Mouse (Mus musculus) left cerebral cortex, adult 18-20 months (tissue): ENCODE data around the gene Mif. TPM values are rescaled to one million over a fixed set of nuclear protein-coding genes. Genes with fewer than 3 reads are reported as not detected.
"Not testable (repeated sequence)": the region's sequence is repeated elsewhere in the genome, so short reads cannot be mapped to it uniquely, and the experiment has no call there.

ENCODE experiments used
- DNase-seq, 2 experiments: peaks; one replicate each; pipeline ENCODE4 v3.0.0; 2021 to 2022; ENCODE audit warnings: low spot score in 2 of 2, mixed read lengths in 1 of 2
- total RNA-seq, 2 experiments: library from RNA; stranded (reverse); gene quantifications; 2 replicates each; pipeline ENCODE4 v1.2.3; 2021

Gene Mif
- total RNA-seq, 2 experiments from 2014 or later: 526 to 535 TPM

DNA sequence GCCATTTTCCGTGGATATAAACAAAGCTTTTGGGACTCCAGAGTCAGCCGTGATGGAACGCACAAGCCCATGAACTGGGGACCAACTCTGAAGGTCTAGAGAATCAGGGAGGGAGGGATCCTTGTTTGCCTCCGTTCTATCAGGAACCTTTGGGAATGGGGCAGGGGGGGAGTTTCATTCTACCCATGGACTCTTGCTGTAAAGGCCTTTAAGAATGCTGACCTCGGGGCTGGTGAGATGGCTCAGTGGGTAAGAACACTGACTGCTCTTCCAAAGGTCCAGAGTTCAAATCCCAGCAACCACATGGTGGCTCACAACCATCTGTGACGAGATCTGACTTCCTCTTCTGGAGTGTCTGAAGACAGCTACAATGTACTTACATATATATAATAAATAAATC, 16.1 kb downstream of the Mif start:
- DNase-seq: not testable (repeated sequence)

DNA sequence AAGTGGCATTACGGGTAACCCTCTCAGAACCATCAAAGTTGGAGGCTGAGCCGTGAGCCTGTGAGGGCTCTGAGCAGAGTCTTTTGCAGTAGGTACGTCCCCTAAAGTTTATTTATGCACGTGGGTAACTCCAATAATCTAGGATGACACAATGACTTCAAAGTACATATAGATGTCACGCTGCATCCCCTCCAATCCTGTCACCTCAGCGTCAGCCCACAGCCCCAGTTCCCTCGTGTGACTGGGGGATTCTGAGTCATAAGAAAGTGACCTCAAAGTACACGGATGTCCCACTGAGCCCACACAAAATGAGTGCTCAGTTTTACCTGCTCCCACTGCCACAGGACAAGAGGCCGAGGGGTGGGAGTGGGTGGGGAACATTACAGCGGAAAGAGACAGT, 20.9 kb downstream of the Mif start:
- DNase-seq: no peak

- peak; percentile 92 to 94 for DNase-seq
These were observed 22.7 kb downstream of the Mif start, which contains the start of gene Gstt2 for GRCm38 (mm10) chr10:75837248-75837759. TSS of gene Gstt2 (minus strand) at chr10:75837424.

- DNase-seq: no peak
These were observed 24.1 kb downstream of the Mif start for GRCm38 (mm10) chr10:75835761-75836531.

GRCm38 (mm10) chr10:75835307-75835706, 24.7 kb downstream of the Mif start:
- DNase-seq: no peak

- DNase-seq: no peak
These were observed 25.3 kb downstream of the Mif start for GRCm38 (mm10) chr10:75834721-75835120.

- DNase-seq: no peak
These were observed 25.8 kb downstream of the Mif start for GRCm38 (mm10) chr10:75834250-75834649.

DNA sequence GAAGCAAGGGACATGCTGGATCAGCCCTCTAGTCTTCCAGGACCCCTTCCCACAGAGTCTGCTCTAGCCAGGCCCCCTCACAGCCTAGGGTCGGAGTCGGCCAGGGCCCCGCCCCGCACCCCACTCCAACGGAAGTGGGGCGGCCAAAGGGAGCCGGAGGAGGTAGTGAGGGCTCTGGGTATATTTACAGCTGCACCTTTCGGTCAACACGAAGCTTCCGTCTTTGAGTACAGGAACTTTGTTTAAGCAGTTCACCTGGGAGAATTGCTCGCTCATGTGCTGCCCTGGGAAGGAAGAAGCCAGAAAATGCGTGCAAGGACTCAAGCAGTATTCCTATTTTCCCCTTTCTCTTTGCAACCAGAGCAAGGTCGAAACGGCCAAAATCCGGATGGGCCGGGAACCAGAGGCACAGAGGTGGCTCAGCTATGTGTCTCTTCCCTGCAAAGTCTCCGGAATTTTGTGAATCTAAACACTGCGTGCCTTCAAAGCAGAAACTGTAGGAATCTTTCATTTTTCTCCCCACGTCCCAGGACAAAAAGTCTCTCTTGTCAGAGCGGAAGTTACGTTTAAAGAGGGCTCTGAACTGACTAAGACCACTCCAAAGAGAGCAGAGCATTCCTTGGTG, 26.5 kb downstream of the Mif start:
- no peak for DNase-seq

DNA sequence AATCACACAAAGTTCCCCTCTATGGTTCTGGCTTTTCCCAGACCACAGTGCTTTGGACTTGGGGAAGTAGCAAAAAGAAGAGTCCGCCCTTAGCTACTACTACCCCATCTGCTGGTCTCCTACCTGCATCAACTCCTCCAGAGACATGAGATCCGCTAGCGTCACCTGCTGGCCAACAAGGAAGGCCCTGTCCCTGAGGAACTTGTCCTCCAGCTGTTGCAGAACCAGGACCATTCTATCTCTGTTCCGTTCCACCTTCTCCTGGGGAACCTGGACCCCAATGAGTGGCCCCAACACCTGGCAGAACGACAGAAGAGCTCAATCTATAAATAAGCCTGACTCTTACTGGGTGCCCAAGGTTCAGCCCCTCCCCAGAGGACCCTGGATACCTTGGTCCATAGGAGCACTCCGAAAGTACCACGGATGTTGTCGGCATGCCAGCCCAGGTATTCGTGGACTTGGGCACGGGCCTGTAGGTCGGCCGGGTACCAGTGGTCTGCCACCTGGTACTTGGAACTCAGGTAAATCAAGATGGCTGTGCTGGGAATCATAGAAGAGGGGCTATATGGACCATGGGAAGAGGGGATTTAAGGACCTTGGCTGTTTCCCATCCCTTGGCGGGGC, 27.7 kb downstream of the Mif start:
- DNase-seq: peak; percentile 69

DNA sequence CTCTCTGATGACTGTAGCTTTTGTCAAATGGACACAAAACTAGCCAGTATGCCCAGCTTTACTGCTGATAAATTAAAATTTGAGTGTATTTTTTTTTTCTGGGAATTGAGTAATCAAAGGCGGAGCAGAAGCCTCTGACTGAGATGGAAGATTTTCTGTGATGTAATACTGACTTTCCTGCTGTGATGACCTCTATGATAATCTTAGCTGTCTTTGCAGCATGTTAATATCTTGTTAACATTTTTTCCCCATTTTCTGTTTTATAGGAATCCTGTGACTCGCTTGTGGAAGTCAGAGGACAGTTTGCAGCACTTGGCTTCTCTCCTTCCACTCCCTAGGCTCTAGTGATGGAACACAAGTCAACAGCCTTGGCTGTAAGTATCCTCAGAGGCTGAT, 29.8 kb downstream of the Mif start:
- no peak for DNase-seq

GRCm38 (mm10) chr10:75829529-75830274, 30.3 kb downstream of the Mif start:
- no peak for DNase-seq

- DNase-seq: no peak
These were observed 31.5 kb downstream of the Mif start for GRCm38 (mm10) chr10:75828500-75828931.

- no peak for DNase-seq
These were observed 32.2 kb downstream of the Mif start for GRCm38 (mm10) chr10:75827668-75828360.

- DNase-seq: no peak
These were observed 35.5 kb downstream of the Mif start for GRCm38 (mm10) chr10:75824530-75824929.

- no peak for DNase-seq
These were observed 36.3 kb downstream of the Mif start for GRCm38 (mm10) chr10:75823782-75824181.

GRCm38 (mm10) chr10:75822443-75822842, 37.6 kb downstream of the Mif start, which contains the start of gene Gstt4:
TSS of gene Gstt4 (minus strand) at chr10:75822543.
- no peak for DNase-seq

DNA sequence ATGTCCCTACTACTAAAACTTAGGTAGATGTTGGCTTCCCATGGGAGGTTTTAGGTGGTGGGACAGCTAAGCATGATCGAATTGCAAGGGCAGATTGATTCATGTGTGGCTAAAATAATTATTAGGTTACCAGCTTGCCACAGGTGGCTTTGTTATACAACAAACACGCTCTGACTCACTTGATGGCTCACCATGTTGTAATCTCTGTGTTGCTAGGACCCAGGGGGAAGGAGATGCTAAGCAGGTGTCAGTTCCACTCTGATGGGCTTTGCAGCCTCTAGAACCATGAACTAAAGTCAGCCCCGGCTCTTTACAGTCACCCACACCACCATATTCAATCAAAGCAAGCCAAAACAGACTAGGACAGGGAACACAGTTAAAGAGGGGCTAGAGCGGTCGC, 40.2 kb downstream of the Mif start:
- no peak for DNase-seq

DNA sequence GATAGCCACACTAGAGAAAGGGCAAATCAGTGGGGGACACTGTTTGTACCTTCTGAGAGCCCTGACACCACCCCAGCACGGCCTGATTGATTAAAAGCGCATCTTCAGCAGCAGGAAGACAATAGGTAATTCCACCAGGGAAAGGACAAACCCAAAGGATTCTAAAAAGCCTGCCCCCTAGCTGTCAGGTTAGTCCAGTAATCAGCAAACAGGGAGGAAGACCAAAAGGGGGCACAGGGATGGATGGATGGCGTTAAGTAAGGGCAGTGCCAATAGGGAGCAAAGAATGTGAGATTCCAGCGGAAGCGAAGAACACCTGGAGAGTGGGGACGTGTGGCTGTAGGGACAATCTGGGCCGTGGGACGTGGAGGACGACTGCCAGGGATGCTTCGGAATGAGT, 41.4 kb downstream of the Mif start:
- DNase-seq: no peak
